Mouse (Mus musculus): ENCODE results near the gene Mfsd10. TPM values are rescaled to one million over a fixed set of nuclear protein-coding genes. Genes with fewer than 3 reads are reported as not detected.
A peak's percentile ranks its signal among the peaks of the same experiment; 100 is the strongest.

Mfsd10 gene
- 10 to 100 TPM; 68.9 to 81.6 TPM for total RNA-seq (2021)

DNA sequence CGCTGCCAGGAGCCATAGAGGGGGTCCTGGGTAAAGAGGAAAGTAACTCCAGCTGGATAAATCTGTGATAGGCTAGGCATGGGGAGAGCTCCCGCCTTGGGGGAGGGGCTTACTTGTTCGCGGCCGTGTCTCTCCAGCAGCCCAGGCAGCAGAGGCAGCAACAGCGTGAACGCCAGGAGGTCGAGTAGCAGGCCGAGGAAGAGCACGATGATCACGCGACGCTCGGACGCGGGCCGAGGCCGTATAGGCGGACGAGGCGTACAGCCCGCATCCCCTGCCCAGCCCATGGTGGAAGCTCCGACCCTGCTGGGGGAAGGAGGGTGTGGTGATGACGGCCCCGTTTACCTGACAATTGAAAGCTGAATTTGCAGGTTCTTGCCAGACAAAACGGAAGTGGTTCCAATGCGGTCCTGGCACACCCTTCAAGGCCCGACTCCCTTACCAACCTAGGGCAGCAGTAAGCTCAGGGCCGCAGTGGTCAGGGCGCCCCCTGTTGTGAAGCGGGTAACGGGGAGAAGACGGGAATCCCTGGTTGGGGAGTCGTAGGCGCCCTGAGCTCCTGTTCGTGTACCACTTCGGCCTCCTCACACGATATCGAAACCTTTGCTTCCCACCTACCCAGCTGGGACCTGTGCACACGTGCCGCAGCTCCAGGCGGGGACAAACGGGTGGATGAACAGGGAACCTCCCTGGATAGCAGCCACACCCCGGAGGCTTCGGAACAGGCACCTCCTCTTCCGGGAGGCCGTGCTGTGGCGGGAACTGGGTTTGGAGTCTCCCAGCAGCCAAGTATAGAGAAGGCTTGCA, at the start of gene Mfsd10:
TSS of gene Mfsd10 (minus strand) at position 732 of the 807 bp plus-strand sequence.
- peak; percentile 84 for DNase-seq
- intact Hi-C loops (cut with DNase I), result no loop called here

GRCm38 (mm10) chr5:34670280-34670679, 33.3 kb upstream of the Mfsd10 start:
- intact Hi-C loops (cut with DNase I), result no loop called here
- no peak for DNase-seq

GRCm38 (mm10) chr5:34669493-34669892, 32.5 kb upstream of the Mfsd10 start:
- intact Hi-C loops (cut with DNase I), result loop anchor here (5.0 kb wide), 1 partner anchor 83 kb away; no protein-coding TSS in a partner anchor
- no peak for DNase-seq

- DNase-seq, result no peak
- intact Hi-C loops (cut with DNase I), result no loop called here
Measured at GRCm38 (mm10) chr5:34663231-34663630, 26.2 kb upstream of the Mfsd10 start.

- intact Hi-C loops (cut with DNase I), result no loop called here
- no peak for DNase-seq
Measured at GRCm38 (mm10) chr5:34661909-34662308, 24.9 kb upstream of the Mfsd10 start.

DNA sequence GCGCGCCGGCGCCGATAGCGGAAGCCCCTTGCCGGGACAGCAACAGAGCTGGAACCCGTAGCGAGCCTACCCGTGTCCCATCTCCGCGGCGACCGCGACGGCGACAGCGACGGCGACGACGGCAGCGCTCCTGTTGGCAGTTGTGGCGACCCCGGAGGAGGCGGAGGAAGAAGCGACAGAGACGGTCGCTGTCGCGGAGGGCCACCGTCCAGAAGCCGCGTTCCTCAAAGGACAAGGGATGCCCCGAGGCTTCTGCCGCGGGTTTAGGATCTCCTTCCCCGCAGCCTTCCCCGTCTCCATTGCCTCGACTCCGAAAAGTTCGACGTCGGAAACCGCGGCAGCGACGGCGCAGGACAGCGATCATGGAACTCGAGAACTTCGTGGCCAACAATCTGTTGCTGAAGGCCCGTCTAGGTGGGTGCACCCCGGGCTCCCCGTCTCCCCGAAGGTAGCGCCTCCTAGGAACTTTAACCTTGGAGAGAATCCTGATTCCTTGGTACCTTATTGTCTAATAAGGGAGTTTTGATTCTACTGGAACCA, 23.6 kb upstream of the Mfsd10 start:
- intact Hi-C loops (cut with DNase I), result no loop called here
- no peak for DNase-seq

DNA sequence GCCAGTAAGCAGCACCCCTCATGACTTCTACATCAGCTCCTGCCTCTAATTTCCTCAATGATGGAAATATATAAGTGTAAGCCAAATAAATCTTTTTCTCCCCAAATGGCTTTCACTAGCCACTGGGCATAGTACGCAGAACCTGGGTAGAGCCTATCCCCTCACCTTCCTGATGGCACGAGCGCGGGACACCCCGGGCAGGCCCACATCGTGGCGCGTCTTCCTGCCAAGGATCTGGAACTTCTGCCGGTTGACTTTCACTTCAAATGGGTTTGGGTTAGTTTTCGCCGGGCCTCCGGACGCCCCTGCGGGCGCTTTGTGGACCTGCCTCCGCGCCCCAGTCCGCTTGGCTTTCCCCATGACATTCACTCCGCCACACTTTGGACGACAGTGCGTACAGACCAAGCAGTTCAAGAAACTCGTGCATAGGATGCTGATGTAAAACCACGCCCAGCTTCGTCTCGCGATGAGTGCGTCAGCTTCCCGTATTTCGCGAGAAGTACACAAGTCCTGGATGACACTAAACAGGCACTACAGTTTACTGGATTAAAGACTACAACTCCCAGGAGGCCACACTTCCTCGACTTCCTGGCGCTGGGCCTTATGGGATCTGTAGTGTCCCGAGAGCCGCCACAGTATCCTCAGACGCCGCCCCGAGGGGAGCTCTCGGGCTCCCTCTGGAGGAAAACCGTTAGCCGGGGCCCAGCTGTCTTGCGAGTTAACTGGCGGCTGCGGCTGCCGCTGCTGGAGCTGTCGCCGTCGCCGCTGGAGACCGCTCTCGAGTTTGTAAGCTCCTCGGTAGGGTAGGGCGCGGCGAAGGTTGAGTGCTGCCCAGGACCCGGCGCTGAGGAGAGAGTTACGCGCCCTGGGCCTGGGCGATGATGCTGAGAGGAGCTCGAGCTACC, 22.9 kb upstream of the Mfsd10 start, which contains the start of the genes Nop14 and Grk4:
TSS of gene Nop14 (minus strand) at position 463 of the 905 bp plus-strand sequence.
TSS of gene Grk4 (plus strand) at position 694 of the 905 bp plus-strand sequence.
- intact Hi-C loops (cut with DNase I), result no loop called here
- DNase-seq, result peak; percentile 99

DNA sequence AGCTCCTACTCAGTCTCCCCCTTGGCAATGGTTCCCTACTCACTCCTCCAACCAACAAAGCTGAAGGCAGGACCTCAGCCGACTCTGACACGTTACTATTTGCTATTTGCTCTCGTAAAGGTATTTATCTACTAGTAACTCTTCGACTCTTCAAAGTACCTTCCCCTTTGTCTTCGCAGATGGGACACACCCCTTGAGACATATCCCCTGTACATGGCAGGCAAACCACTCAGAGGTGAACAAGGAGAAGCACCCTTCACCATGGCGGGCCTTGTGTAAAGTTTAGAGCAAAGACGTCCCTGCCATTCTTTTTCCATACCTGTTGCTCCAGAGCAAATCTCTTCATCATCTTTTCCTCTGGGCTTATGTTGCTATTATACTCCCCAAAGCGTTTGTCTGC, 20.5 kb upstream of the Mfsd10 start:
- intact Hi-C loops (cut with DNase I), result no loop called here
- DNase-seq, result no peak

DNA sequence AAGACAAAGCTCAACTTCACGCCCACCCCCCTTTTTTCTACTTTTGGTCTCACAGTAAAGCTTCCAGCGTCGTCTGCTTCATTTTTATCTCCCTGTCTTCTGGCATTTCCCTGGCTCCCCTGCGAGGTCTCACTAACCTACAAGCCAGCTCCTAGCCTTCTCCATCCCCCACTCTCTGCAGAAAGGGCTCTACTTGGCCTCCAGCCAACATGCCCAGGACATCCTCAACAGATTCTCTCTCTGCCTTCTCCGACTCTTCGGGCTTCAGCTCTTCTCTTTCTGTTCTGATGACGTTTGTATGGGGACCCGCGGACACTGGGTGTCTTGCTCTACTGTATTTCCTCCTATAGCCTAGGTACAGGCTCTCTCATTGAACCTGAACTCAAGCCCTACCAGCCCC, 17.9 kb upstream of the Mfsd10 start:
- intact Hi-C loops (cut with DNase I), result no loop called here
- no peak for DNase-seq

DNA sequence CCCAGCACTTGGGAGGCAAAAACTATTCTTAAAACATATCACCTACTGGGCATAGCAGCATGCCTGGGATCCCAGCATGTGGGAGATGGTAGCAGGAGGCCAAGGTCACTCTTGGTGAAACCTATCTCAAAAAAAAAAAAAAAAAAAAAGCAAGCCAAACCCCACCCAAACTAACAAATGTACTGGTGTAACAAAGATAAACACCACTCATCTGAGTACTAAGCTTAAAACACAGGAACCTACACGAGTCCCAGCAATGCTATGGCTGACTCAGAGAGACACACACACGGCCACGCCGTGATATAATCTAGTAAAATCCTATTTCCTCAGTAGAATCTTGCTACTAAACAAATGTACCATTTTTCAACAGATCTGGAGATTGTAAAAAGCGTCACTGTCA, 15.9 kb upstream of the Mfsd10 start:
- no peak for DNase-seq
- intact Hi-C loops (cut with DNase I), result no loop called here

DNA sequence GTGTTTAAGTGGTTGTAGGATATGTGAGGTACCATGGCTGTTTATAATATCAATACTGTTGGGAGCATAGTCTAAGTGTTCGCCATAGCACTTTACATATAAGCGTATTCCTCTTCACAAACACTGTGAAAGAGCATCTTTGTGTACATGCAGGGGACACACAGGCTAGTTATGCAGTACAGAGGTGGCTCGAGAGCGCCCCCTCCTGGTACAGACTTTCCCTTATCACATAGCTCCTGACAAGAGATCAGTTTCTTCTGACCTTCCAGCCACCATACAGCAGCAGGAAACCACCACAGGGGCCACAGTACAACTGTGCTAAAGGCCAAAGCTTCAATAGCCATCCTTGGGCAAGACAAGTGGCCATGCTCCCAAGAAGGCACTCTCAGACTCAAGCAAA, 10.6 kb upstream of the Mfsd10 start:
- intact Hi-C loops (cut with DNase I), result no loop called here
- peak; percentile 64 for DNase-seq

DNA sequence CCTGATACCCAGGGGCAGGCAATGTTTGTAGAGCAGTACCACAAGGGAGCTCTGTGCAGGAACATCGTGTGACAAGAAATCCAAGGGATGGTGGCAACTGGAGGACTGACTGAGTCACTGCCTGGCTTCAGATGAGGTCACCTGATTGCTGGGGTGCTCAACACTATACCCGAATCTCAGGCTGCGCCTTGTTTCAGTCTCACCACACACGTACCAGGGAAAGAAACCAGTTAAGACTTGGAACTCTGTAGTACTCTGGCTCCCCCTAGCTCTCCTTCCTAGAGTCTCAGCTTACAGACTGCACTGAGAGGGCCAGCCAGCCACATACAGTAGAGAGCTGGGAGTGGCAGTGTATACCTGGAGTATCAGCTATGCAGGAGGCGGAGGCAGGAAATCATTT, 5.9 kb upstream of the Mfsd10 start:
- intact Hi-C loops (cut with DNase I), result no loop called here
- no peak for DNase-seq

DNA sequence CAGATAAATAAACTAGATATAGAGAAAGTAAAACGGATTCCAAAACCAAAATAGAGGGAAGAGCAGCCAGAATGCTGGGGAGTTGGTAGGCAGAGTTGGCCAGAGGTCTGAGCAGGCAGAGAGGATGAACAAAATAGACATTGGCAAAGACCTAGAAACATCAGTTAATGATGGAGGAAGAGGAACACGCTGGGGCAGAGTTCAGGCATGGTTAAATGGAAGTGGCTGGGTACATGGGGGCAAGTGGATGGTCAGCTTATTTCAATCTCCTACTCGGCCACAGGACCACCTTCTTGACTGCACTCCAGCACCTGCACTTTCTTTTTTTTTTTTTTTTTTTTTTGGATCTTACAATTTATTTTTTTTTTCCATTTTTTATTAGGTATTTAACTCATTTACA, 5.0 kb upstream of the Mfsd10 start:
- no peak for DNase-seq
- intact Hi-C loops (cut with DNase I), result no loop called here

DNA sequence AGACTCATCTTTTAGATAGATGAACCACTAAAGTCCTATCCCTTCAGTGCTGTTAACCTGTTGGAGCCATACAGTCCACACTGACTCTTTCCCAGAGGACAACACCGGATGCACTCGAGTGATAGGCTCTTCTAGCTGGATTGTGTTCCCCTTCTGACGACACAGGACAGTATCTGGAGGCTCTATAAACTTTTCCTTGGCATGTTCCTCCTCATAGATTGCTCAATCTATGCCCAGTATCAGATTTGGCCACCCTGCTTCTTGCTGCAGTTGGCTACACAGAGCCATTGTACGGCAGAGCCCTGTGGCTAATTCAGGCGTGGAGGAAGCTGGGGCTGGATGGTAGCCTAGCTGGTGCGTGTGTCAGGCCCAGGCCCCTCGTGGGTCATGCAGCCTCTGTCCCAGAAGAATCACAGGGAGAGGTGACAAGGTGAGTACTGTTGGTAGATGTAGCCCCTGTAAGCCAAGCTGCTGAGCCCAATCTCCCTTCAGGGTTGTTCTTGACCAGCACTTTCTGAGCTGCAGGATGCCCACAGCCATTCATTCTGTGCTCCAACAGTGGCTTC, 662 bp upstream of the Mfsd10 start:
- intact Hi-C loops (cut with DNase I), result no loop called here
- DNase-seq, result no peak

DNA sequence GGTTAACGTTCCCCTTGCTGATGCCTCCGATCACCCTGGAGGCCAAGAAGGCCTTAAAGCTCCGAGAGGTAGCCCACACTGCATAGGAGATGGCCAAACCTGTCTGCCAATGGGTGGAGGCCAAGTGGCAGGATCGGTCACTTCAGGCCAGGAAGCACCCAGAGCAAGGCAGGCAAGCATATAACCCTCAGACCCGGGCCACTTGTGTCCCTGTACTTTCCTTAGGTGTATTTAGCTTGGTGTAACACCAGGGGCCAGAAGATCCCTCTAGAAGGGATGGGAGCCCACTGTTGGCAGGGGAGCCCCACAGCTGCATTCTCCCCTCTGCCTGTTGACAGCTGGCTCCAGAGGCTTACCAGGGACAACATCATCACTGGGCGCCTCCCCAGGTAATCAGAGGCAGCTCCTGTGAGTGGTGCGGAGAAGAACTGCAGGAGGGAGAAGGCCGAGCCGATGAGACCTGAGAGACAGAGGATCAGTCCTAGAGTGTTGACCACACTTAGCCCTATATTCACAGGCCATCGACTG, 1.3 kb downstream of the Mfsd10 start:
- DNase-seq, result no peak

GRCm38 (mm10) chr5:34634746-34635400, 2.1 kb downstream of the Mfsd10 start:
- no peak for DNase-seq
- intact Hi-C loops (cut with DNase I), result no loop called here

More for the DNA sequence above, 1.3 kb downstream of the Mfsd10 start:
- intact Hi-C loops (cut with DNase I), result no loop called here

- intact Hi-C loops (cut with DNase I), result no loop called here
- no peak for DNase-seq
Measured at GRCm38 (mm10) chr5:34633641-34634040, 3.4 kb downstream of the Mfsd10 start.

- intact Hi-C loops (cut with DNase I), result no loop called here
- no peak for DNase-seq
Measured at GRCm38 (mm10) chr5:34632996-34633395, 4.0 kb downstream of the Mfsd10 start.

DNA sequence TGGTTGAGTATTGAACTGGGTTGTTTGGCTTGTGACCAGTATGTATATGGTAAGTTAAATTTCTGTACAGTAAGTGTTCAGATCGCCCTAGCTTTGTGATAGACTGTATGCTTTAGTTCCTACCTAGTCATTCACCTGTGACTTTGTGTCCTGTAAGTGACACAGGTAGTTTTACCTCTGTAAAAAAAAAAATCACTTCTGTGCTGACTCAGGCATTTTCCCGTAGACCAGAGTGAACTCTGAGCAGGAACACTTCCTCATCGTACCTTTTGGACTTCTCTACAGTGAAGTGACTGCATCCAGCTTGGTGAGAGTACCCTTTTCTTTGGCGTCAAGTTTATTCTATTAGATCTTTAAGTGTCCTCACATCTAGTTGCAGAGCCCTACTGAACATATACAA, 27.0 kb downstream of the Mfsd10 start:
- intact Hi-C loops (cut with DNase I), result no loop called here

GRCm38 (mm10) chr5:34608226-34608625, 28.8 kb downstream of the Mfsd10 start:
- intact Hi-C loops (cut with DNase I), result no loop called here
- DNase-seq, result no peak

More for the DNA sequence above, 27.0 kb downstream of the Mfsd10 start:
- DNase-seq, result no peak

Measured in left cerebral cortex, postnatal 4 days (tissue).